Mouse (Mus musculus) myocyte (in vitro differentiated cells): ENCODE data around the gene Wls.

Experiments
- CEBPB ChIP-seq: IDR thresholded peaks from 2 replicates; pipeline ENCODE4 v1.6.1; 2011; ENCODE audit warnings: mild to moderate bottlenecking, moderate library complexity; ENCODE audit not compliant: poor library complexity, insufficient read depth, severe bottlenecking
- MAX ChIP-seq: IDR thresholded peaks from one replicate; pipeline ENCODE4 v1.6.1; 2011; ENCODE audit warnings: low read depth, mild to moderate bottlenecking, control low read depth
- MYOG ChIP-seq, 3 experiments: IDR thresholded peaks; one replicate each; pipeline ENCODE4 v1.6.1; 2011; ENCODE audit warnings: control low read depth in 2 of 3, low read depth in 2 of 3, mild to moderate bottlenecking in 2 of 3; ENCODE audit not compliant: insufficient read length in 2 of 3, control insufficient read depth in 1 of 3, insufficient read depth in 1 of 3
- POLR2A ChIP-seq: IDR thresholded peaks from one replicate; pipeline ENCODE4 v1.6.1; 2011; ENCODE audit warnings: low read depth, mild to moderate bottlenecking, control low read depth, moderate library complexity; ENCODE audit not compliant: insufficient read length
- POLR2AphosphoS2 ChIP-seq: IDR thresholded peaks from one replicate; pipeline ENCODE4 v1.6.1; 2011; ENCODE audit warnings: low read depth, control low read depth; ENCODE audit not compliant: insufficient read length
- REST ChIP-seq: IDR thresholded peaks from one replicate; pipeline ENCODE4 v1.6.1; 2011; ENCODE audit warnings: mild to moderate bottlenecking, control low read depth, moderate library complexity; ENCODE audit not compliant: insufficient read depth, insufficient read length
- TCF12 ChIP-seq: IDR thresholded peaks from one replicate; pipeline ENCODE4 v1.6.1; 2011; ENCODE audit warnings: mild to moderate bottlenecking, control low read depth; ENCODE audit not compliant: poor library complexity, insufficient read depth, severe bottlenecking
- USF1 ChIP-seq: IDR thresholded peaks from one replicate; pipeline ENCODE4 v1.6.1; 2011; ENCODE audit warnings: low read depth, mild to moderate bottlenecking, control low read depth, moderate library complexity

GRCm38 (mm10) chr3:159885271-159885670 lies 45.8 kb downstream of the Wls start:
- peak; percentile 90 for TF ChIP-seq CEBPB
- peak in 2 of 3 experiments; percentile 63 to 89 for TF ChIP-seq MYOG (IDR thresholded peaks at IDR 0.05; ENCODE audit: control insufficient read depth in 1 of 3, insufficient read depth in 1 of 3, insufficient read length in 2 of 3, low read depth in 2 of 3)
- no peak for TF ChIP-seq POLR2A
- no peak for TF ChIP-seq MAX
- TF ChIP-seq USF1, result no peak
- TF ChIP-seq REST, result no peak
- peak; percentile 30 for TF ChIP-seq POLR2AphosphoS2
- TF ChIP-seq TCF12, result peak; percentile 96
